Mouse (Mus musculus): Measurements from ENCODE around the gene Gm28557.
A peak's percentile ranks its signal among the peaks of the same experiment; 100 is the strongest.

DNA sequence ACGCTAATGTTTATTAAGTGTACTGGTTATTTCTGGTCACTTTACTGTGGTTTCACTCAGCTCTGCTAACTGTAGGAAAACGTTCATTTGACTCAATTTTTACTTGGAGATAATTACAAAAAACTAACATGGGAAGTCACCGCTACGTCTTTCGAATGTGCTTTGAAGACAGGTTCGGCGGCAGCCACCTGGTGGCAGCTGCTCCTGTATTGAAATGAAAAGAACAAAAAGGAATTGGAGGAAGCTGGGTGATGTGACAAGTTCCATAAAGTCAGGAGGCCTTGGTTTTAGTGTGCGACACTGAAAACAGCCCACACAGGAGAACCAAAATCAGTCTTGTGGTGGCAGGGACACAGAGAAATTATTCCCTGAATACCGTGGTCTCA lies 410 bp upstream of the Gm28557 start:
- no peak for TF ChIP-seq POLR2A (IDR thresholded peaks at IDR 0.05; ENCODE audit: low read depth, low read length)
- peak; percentile 60 for TF ChIP-seq CTCF (conservative IDR thresholded peaks at IDR 0.05; ENCODE audit: insufficient read depth, insufficient read length, low read depth, low read length)

Data from kidney, adult 2 months (tissue).